Mouse (Mus musculus) cortical plate, adult 2 months (tissue): ENCODE results near the gene Otx2.

ENCODE experiments used
- CTCF ChIP-seq: fragments of 200-500 bp; IDR thresholded peaks from 2 replicates; pipeline ENCODE4 v1.5.1; 2011; ENCODE audit warnings: mild to moderate bottlenecking, control low read depth, low read length; ENCODE audit not compliant: insufficient read depth; ENCODE audit errors: extremely low read depth
- POLR2A ChIP-seq: fragments of 200-500 bp; IDR thresholded peaks from 2 replicates; pipeline ENCODE4 v1.6.1; 2011; ENCODE audit warnings: mild to moderate bottlenecking, low read length, control low read depth; ENCODE audit not compliant: insufficient read depth; ENCODE audit errors: extremely low read depth

DNA sequence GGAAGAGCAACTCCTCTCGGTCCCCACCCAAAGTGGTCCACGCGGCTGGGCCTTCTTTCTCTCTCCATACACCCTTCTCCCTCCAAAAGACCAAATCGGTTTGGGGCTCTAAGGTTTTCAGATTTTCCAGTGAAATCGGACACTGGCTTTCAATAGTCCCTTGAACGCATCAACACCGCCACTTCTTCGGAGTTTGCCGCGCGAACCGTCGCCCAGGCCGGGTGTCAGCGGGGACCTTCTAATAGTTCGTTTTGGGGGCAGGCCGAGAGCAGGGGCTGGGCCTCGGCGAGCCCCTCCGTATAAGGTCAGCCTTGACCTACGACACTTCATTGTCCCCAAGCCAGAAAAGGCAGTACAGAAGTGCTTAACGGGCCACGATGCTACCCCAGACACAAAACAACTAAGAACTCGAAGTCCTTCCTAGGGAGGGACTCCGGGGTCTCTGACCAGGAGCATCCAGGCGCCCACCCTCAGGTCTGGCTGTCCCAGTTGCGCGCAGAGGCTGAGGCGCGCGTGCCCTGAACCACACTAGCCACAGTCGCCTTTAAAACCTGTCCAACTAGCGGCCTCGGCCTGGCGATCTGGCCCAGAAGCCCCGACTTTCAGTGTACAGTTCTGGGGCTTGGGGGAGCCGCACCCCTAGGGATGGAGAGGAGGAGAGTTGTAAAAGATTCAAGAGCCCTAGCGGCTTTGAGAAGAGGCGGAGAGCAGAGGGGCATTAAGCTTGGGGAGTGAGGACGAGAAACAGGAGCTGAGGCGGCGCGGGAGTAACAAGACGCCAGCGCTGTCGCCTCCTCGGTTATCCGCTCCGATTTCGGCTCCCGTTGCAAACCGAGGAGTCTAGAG lies 7.6 kb downstream of the Otx2 start:
- no peak for TF ChIP-seq POLR2A
- no peak for TF ChIP-seq CTCF
